Comparison of ENCODE assay signal across 9 mouse cellular contexts in the genomic region with DNA sequence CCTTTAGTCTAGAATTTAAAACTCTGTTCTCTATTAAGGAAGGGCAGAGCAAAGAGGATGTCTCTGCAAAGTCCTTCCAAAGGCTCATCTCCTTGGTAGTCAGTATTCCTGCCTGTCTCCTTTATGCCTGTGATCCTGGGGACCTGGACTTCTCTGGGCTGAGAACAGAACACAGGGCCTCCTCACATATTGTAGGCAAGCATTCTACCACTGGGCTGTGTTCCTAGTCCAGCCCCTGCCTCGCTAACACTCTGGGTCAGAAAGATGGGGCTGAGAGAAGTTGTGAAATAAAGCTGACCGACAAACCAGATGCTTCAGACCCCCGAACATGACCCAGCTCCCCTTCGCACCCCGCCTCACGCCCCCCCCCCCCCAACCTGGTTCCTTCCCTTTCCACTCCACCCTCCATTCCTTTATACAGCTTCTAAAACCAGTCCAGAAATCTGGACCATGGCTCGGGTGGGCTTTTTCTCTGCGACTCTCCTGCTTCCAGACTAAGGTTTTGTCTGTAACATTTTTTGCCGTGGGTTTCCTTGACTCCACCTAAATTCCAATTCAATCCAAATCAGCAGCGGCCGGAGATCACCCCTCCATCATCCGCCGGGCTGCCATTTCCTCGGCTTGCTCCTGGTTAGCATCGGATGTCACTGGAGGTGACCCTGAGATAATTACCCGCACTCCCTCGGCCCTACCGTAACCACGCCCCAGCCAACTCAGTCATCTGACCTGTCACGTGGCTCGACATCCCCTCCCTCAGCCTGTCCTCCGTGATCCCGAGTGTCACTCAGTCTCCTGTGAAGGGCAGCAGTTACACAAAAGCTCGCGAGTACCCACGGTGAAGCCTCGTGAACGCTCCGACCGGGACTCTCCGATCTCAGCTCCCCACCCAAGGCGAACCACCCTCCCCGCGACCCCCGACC.
A peak's percentile ranks its signal among the peaks of the same experiment; 100 is the strongest.
DNase-seq lines count a peak whose midpoint lies in the region; ATAC-seq and TF ChIP-seq lines count a peak whose summit lies in the region.
"Had no signal": no experiment of that assay in that cellular context is flagged by ENCODE, and none has a peak within 500 bp of the region (broad histone marks: within the 10 kb centered on the region; RNA-seq: fewer than 3 reads in every experiment).

No protein-coding gene starts in this region.

- DNase-seq in 3134 (ENCODE audit: extremely low read depth, insufficient read length, low spot score): peak; percentile 7
- peak; percentile 55 for DNase-seq in cerebellum, adult 9-10 months
- peak; percentile 34 to 47 for DNase-seq in heart, postnatal 36 days
- peak; percentile 36 to 71 for DNase-seq in layer of hippocampus, adult 18-20 months (ENCODE audit: low spot score in 2 of 2)
- no peak for DNase-seq in liver, embryonic 14.5 days (ENCODE audit: low read depth in 3 of 3, low spot score in 3 of 3)
- peak; percentile 39 to 67 for DNase-seq in urinary bladder, postnatal 4 days (ENCODE audit: low spot score in 2 of 2)

- H3K4me2 ChIP-seq in liver, embryonic 14.5 days (ENCODE audit: low read depth): peak overlapping the region; percentile 44
- H3K4me2 ChIP-seq in neural tube, embryonic 15.5 days: peak overlapping the region; percentile 69

- H3K9me3 ChIP-seq in liver, embryonic 14.5 days (ENCODE audit: control insufficient read depth, low read length): no peaks in the 10 kb centered on the region
- H3K9me3 ChIP-seq in neural tube, embryonic 15.5 days (replicated peaks): no peaks in the 10 kb centered on the region

- peak; percentile 76 for ATAC-seq in frontal cortex, adult (ENCODE audit: low TSS enrichment)
- no peak for ATAC-seq in liver, embryonic 14.5 days (ENCODE audit: insufficient read depth)
- peak; percentile 96 for ATAC-seq in neural tube, embryonic 15.5 days (ENCODE audit: low FRiP score)

- intact Hi-C loops in heart, postnatal 36 days (cut with DNase I): no loop called here

- TF ChIP-seq EP300 in liver, embryonic 14.5 days (IDR thresholded peaks at IDR 0.05; ENCODE audit: low read depth): no peak

- H3K4me1 ChIP-seq in liver, embryonic 14.5 days (replicated peaks; ENCODE audit: control insufficient read depth in 2 of 2, insufficient read depth in 2 of 2, low read length in 1 of 2): no peaks in the 10 kb centered on the region
- H3K4me1 ChIP-seq in neural tube, embryonic 15.5 days: peaks cover 26% of the 10 kb centered on the region

- H3K27ac ChIP-seq in liver, embryonic 14.5 days: no peak overlapping the region
- H3K27ac ChIP-seq in neural tube, embryonic 15.5 days (replicated peaks): peak overlapping the region; percentile 73
- H3K27ac ChIP-seq: macrophage had no signal

- no peaks in the 10 kb centered on the region for H3K36me3 ChIP-seq in liver, embryonic 14.5 days (replicated peaks; ENCODE audit: control insufficient read depth, insufficient read depth, low read depth)
- H3K36me3 ChIP-seq in neural tube, embryonic 15.5 days: no peaks in the 10 kb centered on the region

- H3K9ac ChIP-seq in liver, embryonic 14.5 days (replicated peaks): no peak overlapping the region
- H3K9ac ChIP-seq in neural tube, embryonic 15.5 days (replicated peaks): peak overlapping the region; percentile 57

- H3K27me3 ChIP-seq in liver, embryonic 14.5 days (ENCODE audit: control insufficient read depth, insufficient read depth, low read length): peaks cover 14% of the 10 kb centered on the region; the same call in 1 of the 2 replicates
- H3K27me3 ChIP-seq in neural tube, embryonic 15.5 days (replicated peaks): no peaks in the 10 kb centered on the region

- no peak for TF ChIP-seq CTCF in liver, embryonic 14.5 days (IDR thresholded peaks at IDR 0.05; ENCODE audit: low read depth)

- WGBS in liver, embryonic 14.5 days (ENCODE audit: insufficient replicate concordance): 4% methylated on average over 32 of the region's 35 CpGs
- WGBS in neural tube, embryonic 15.5 days: 2% methylated on average over 35 of the region's 35 CpGs

- peak overlapping the region; percentile 3 to 8; a peak in 1 of 4 replicates for H3K4me3 ChIP-seq in liver, embryonic 14.5 days (ENCODE audit: insufficient read depth in 1 of 2, low read depth in 2 of 2, low read length in 2 of 2)
- H3K4me3 ChIP-seq in neural tube, embryonic 15.5 days (replicated peaks): peak overlapping the region; percentile 51

Comparison
In these comparisons a context has a peak if more than half of its experiments do, and no peak if none do; other contexts are left out.
1. DNase-seq: peak in 3134 (single experiment), cerebellum, adult 9-10 months (single experiment), heart, postnatal 36 days (2 of 2), layer of hippocampus, adult 18-20 months (2 of 2) and urinary bladder, postnatal 4 days (2 of 2); none in liver, embryonic 14.5 days (0 of 3).